Mouse (Mus musculus): ENCODE data around the gene Dolpp1.

The Dolpp1 gene

GRCm38 (mm10) chr2:30377721-30378120, 14.3 kb upstream of the Dolpp1 start:
- in situ Hi-C loops (cut with MboI, MseI): no loop called here

GRCm38 (mm10) chr2:30379307-30379706, 12.7 kb upstream of the Dolpp1 start:
- in situ Hi-C loops (cut with MboI, MseI): no loop called here

- in situ Hi-C loops (cut with MboI, MseI): no loop called here
Observed at GRCm38 (mm10) chr2:30380564-30381376, 11.3 kb upstream of the Dolpp1 start.

GRCm38 (mm10) chr2:30381377-30381725, 10.7 kb upstream of the Dolpp1 start:
- in situ Hi-C loops (cut with MboI, MseI): no loop called here

GRCm38 (mm10) chr2:30384814-30385213, 7.2 kb upstream of the Dolpp1 start:
- in situ Hi-C loops (cut with MboI, MseI): no loop called here

GRCm38 (mm10) chr2:30385591-30385990, 6.5 kb upstream of the Dolpp1 start:
- in situ Hi-C loops (cut with MboI, MseI): no loop called here

- in situ Hi-C loops (cut with MboI, MseI): no loop called here
Observed at GRCm38 (mm10) chr2:30386913-30387312, 5.1 kb upstream of the Dolpp1 start.

GRCm38 (mm10) chr2:30389000-30389399, 3.1 kb upstream of the Dolpp1 start:
- in situ Hi-C loops (cut with MboI, MseI): no loop called here

- in situ Hi-C loops (cut with MboI, MseI): no loop called here
Observed at GRCm38 (mm10) chr2:30392577-30393369, 719 bp downstream of the Dolpp1 start.

GRCm38 (mm10) chr2:30393370-30393656, 1.3 kb downstream of the Dolpp1 start:
- in situ Hi-C loops (cut with MboI, MseI): no loop called here

GRCm38 (mm10) chr2:30395757-30396156, 3.7 kb downstream of the Dolpp1 start:
- in situ Hi-C loops (cut with MboI, MseI): no loop called here

GRCm38 (mm10) chr2:30396246-30396645, 4.2 kb downstream of the Dolpp1 start:
- in situ Hi-C loops (cut with MboI, MseI): no loop called here

- in situ Hi-C loops (cut with MboI, MseI): no loop called here
Observed at GRCm38 (mm10) chr2:30397986-30398512, 6.0 kb downstream of the Dolpp1 start.

- in situ Hi-C loops (cut with MboI, MseI): no loop called here
Observed at GRCm38 (mm10) chr2:30399191-30400171, 7.4 kb downstream of the Dolpp1 start.

GRCm38 (mm10) chr2:30401581-30401980, 9.5 kb downstream of the Dolpp1 start:
- in situ Hi-C loops (cut with MboI, MseI): no loop called here

GRCm38 (mm10) chr2:30402351-30402826, 10.3 kb downstream of the Dolpp1 start:
- in situ Hi-C loops (cut with MboI, MseI): no loop called here

GRCm38 (mm10) chr2:30402843-30403242, 10.8 kb downstream of the Dolpp1 start:
- in situ Hi-C loops (cut with MboI, MseI): no loop called here

- in situ Hi-C loops (cut with MboI, MseI): no loop called here
Observed at GRCm38 (mm10) chr2:30403870-30404269, 11.8 kb downstream of the Dolpp1 start.

- in situ Hi-C loops (cut with MboI, MseI): no loop called here
Observed at GRCm38 (mm10) chr2:30407221-30407620, 15.2 kb downstream of the Dolpp1 start.

GRCm38 (mm10) chr2:30407778-30408177, 15.7 kb downstream of the Dolpp1 start:
- in situ Hi-C loops (cut with MboI, MseI): no loop called here

GRCm38 (mm10) chr2:30408452-30409100, 16.5 kb downstream of the Dolpp1 start:
- in situ Hi-C loops (cut with MboI, MseI): no loop called here

Data from regulatory T cell (primary cell).